Mouse (Mus musculus) 3134 (cell line): ENCODE measurements around the gene Ptprr.

Experiments
- DNase-seq: peaks from one replicate; pipeline ENCODE4 v3.0.0-alpha.2; 2011; ENCODE audit warnings: low spot score; ENCODE audit not compliant: insufficient read length; ENCODE audit errors: extremely low read depth

Ptprr gene

DNA sequence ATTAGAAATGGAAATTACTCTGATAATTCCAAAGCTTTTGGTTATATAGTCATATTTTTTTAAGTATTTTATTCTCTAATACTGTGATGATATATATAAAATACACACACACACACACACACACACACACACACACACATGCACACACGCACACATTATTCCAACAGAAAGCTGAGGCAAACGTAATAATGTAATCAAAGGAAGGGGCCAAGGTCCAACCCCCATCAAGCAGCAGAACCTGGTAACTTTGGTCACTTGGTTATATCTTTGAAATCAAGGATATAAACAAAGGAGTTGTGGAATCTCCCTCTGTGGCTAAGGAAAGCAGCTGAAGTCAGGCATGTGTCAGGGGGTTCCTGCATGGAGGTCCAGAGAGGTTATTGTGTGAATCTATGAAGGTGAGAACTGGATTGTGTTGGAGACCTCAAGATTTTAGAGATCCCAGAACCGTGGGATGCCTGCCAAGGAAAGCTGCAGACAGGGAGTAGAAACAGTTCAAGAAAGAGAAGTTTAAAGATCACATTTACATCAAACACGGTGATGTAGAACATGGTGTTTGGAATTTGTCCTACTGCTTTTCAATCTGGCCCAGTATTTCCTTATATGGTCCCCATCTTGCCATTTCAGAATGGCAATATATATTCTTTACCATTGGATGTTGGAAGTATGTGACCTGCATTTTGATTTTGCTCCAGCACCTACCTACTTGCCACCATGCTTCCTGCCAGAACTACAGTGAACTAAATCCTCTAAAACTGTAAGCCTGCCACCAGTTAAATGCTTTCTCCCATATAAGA lies 98.1 kb downstream of the Ptprr start:
- no peak for DNase-seq

GRCm38 (mm10) chr10:116117060-116117459 lies 99.0 kb downstream of the Ptprr start:
- DNase-seq, result no peak

- DNase-seq, result no peak
Observed at GRCm38 (mm10) chr10:116121463-116121862, 103.5 kb downstream of the Ptprr start.

DNA sequence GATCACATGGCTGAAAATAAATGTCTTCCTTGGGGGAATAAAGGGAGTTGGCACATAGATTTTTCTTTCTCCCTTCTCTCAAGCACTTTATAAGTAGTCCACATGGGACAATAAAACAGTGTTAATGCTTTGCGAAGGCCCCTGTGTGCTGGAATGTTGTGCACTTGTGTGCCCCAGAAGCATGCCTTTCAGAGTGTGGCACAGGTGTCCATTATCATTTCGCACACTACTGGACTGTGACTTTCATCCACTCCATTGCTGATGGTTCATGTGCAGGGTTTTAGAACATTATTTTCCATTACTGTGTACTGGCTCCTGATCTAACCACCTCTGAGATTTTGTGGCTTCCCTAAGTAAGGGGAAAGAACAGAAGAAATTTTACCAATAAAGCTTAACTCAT lies 105.8 kb downstream of the Ptprr start:
- no peak for DNase-seq

- DNase-seq, result no peak
Observed at GRCm38 (mm10) chr10:116125364-116125763, 107.4 kb downstream of the Ptprr start.

DNA sequence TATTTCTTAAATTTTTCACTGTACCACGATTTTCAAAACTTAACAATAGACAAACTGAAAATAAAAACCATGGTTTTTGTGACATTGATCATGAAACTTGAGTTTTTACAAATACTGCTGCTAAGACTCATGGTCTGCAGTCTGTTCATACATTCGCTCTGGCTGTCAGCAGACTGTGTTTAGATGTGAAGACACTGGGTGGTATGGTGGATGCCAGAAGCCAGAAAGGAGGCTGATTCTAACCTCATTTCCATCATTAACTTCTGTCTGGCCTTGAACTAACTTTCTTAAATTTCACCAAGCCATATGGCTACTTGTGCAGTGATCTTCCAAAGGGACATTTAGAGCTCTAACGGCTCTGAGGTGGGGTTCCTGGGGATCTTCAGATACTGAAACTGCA lies 112.4 kb downstream of the Ptprr start:
- no peak for DNase-seq

- no peak for DNase-seq
Observed at GRCm38 (mm10) chr10:116131223-116131622, 113.2 kb downstream of the Ptprr start.

- no peak for DNase-seq
Observed at GRCm38 (mm10) chr10:116132233-116132632, 114.2 kb downstream of the Ptprr start.

DNA sequence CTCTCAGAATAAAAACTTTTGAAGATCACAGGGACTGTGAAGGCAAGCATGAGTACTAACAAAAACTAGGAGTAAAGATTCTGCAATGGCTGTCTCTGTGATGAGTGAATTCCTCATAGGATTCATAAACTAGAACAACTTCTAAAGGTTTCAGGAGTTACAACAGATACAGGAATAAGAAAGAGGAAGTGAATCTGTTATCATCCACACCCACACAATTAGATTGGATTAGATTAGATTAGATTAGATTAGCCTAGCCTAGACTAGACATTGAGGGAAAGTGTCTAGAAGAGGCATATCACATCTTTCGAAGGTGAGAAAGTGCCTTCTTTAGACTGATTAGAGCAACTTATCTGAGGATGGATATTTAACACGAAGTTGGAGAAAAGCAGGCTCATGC lies 117.2 kb downstream of the Ptprr start:
- DNase-seq, result no peak

DNA sequence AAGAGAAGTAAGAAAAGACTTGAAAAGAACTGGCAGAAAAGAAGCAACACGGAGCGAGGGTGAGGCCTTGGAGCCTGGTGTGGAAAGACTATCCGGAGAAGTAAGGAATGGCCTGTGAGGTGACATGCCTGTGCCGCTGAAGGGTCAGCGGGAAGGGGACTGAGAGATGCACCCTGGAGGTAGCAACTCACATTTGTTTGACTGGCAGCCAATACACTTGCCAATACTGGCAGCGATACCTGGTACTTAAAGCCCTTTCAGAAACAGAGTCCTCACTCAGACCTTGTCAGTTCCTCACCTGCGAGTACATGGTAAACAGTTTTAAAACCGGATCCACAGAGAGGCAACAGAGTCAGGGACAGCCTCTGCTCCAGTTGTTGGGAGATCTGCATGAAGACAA lies 122.2 kb downstream of the Ptprr start:
- no peak for DNase-seq

DNA sequence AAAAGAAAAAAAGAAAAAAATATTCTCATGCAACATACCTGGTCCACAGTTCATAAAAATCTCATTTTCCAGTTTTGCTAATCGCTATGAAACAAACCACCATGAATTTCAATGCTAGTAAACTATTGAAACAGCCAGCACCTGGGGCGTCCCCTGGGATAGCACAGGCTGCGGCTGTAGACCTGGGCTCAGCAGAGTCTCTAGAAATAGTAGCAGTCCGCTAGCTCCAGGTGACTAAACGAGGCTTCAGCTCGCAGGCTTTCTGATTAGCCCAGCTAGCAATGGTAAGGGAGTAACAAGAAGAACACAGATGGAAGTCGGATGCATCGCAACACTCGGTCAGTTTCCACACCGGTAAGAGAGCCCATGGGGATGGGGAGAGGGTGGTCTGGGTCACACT lies 125.7 kb downstream of the Ptprr start:
- DNase-seq, result no peak

GRCm38 (mm10) chr10:116146091-116146490 lies 128.1 kb downstream of the Ptprr start:
- DNase-seq, result no peak

DNA sequence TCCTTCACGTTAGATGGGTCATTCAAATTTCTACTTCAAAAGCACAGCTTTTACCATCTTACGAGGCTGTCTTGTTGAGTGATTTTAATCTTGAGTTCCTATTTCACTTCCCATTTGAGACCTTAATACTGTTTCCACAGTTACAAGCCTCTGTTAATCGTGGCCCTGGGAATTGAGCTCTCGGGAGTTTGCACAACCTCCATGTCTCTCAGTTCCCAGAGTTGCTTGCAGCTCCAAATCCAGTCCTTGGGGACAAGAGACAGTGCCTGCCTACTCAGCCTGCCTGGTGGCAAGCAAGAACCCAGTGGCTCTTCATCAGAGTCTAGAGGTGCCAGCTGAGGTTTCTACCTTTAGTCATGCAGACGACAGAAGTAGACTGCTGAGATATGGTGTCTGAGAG lies 136.7 kb downstream of the Ptprr start:
- no peak for DNase-seq

DNA sequence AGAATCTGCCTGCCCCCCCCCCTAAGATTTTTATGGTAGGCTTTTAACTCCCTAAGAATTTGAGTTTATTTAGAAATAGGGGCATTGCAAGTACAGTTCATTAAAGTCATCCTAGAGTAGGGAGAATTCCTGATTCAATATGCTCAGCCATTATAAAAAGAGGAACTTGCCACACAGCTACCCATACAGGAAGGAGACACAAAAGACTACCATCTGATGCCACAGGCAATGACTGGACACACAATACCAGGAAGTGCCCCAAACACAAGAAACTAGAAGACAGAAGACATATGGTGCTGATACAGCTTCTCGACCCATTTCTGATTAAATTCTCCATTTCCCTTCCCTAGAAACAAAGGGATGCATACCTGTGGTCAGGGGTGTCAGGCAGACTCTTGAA lies 138.7 kb downstream of the Ptprr start:
- no peak for DNase-seq

GRCm38 (mm10) chr10:116162338-116162737 lies 144.3 kb downstream of the Ptprr start:
- DNase-seq, result no peak

GRCm38 (mm10) chr10:116175324-116175883 lies 157.4 kb downstream of the Ptprr start:
- no peak for DNase-seq

GRCm38 (mm10) chr10:116177390-116178179 lies 159.6 kb downstream of the Ptprr start:
- no peak for DNase-seq

- DNase-seq, result no peak
Observed at GRCm38 (mm10) chr10:116181235-116181634, 163.2 kb downstream of the Ptprr start.

DNA sequence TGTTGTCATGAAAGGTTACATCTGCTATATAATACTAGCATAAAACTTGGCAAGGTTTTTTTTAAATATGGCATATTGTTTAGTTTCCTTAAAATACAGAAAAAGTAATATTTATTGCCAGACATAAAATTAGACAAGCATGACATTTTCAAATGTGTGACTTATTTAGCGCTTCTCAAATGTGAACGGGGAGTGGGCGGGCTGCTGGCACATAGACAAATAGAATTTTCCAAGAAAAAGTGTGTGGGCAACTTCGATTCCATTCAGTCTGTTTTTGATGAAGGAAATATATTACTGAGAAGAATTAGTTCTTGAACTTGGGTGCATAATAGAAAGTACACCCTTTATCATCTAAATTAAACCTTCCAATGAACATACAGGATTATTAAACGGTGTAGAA lies 164.2 kb downstream of the Ptprr start:
- DNase-seq, result no peak

DNA sequence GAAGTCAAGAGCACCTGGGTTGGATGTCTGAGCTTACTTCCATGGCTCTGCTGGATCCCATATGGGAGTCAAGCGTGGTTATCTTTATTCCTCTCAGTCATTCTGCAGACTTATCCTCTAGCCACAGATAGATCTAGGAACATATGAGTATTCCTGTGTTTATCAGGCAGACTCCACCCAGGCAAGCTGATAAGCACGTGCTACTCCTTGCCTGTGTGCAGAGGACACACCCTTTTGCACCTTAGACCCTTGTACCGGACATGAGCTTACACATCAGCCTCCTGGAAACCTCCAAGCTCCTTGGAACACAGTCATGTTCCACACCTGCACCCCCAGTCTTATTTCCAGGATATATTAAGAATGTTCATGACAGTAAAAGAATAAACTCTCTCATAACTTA lies 165.2 kb downstream of the Ptprr start:
- no peak for DNase-seq

DNA sequence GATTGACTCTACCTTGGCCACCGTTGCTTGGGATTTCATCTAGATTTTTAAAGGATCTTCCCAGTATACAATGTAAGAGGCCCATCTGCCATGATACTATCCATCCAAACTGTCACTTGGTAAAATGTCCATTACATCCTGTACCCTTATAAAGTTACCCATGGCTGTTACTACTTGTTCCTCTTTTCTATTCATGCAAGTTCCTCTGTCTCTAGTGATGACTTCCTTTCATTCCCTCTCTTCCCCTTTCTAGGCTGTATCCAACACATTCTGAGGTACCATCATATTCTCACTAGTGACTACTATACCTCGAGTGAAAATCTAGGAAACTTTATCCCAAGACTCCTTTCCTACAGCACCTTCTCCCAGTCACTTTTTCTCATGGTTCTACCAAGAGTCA lies 173.7 kb downstream of the Ptprr start:
- DNase-seq, result no peak

DNA sequence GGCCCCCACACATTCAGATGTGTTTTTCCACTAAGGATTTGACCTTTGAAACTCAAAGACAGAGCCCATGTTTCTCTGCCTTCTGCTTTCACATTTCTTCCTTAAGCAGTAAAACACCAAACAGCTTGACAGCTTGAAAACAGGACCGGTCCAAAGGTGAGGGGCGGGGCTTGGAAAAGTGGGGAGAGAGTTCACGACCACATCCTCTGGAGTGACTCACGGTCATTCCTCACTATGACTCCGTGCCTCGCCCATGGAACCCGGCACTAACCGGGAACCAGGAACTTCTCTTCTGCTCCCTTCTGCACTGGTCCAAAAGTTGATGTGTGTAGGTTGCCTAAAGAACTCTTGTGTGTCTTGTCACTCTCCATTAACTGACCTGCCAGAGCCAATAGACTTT lies 174.3 kb downstream of the Ptprr start:
- DNase-seq, result peak; percentile 80
